Mouse (Mus musculus) megakaryocyte, embryonic 14.5 days (primary cell): ENCODE measurements around the gene Klf13.

Source experiments
- FLI1 ChIP-seq: IDR thresholded peaks from 2 replicates; pipeline ENCODE4 v1.6.1; 2012; ENCODE audit warnings: low read length, inconsistent platforms, mixed read lengths
- GATA1 ChIP-seq: IDR thresholded peaks from 3 replicates; pipeline ENCODE4 v1.6.1; 2012; ENCODE audit warnings: mixed read lengths, low read length, inconsistent platforms, borderline replicate concordance

DNA sequence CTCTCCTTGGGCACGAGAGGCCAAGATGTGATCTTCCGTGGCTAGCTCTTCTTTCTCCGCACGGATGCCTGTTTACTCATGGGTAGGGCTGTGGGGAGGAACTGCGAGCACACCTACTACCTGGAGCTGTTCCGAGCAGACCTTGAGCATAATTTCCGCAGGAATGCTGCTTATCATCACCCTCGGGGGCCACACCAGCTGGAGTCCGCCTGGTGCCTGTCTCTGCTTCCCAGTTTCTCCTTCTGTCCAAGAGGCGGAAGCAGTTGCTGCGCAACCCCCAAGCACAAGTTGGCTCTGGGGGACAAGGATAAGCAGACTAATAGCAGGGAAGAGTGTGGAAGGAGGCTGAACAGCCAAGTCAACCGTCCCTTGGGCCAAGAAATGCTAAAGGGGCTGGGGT, 64.8 kb downstream of the Klf13 start:
- TF ChIP-seq GATA1 (no peak), FLI1 (no peak)
